Mouse (Mus musculus) left cerebral cortex, adult 11 months (tissue): ENCODE measurements around the gene Gm17542.
"Not testable (repeated sequence)": the region's sequence is repeated elsewhere in the genome, so short reads cannot be mapped to it uniquely, and the experiment has no call there.

Experiments used
- DNase-seq: peaks from one replicate; pipeline ENCODE4 v3.0.0; 2022; ENCODE audit warnings: low spot score

The Gm17542 gene

GRCm38 (mm10) chr10:58718110-58718509, at the start of gene Gm17542:
Gene Gm17542 (minus strand): TSS chr10:58718210.
- DNase-seq = not testable (repeated sequence)

- DNase-seq = no peak
Observed at GRCm38 (mm10) chr10:58739779-58740178, 21.8 kb upstream of the Gm17542 start.

- DNase-seq = no peak
Observed at GRCm38 (mm10) chr10:58738152-58738551, 20.1 kb upstream of the Gm17542 start.

- no peak for DNase-seq
Observed at GRCm38 (mm10) chr10:58714789-58715148, 3.2 kb downstream of the Gm17542 start.

GRCm38 (mm10) chr10:58713855-58714788, 3.9 kb downstream of the Gm17542 start:
- no peak for DNase-seq

- no peak for DNase-seq
Observed at GRCm38 (mm10) chr10:58713225-58713624, 4.8 kb downstream of the Gm17542 start.

- DNase-seq = no peak
Observed at GRCm38 (mm10) chr10:58709021-58709420, 9.0 kb downstream of the Gm17542 start.

- no peak for DNase-seq
Observed at GRCm38 (mm10) chr10:58700578-58700977, 17.4 kb downstream of the Gm17542 start.

- DNase-seq = no peak
Observed at GRCm38 (mm10) chr10:58700160-58700559, 17.9 kb downstream of the Gm17542 start.

- no peak for DNase-seq
Observed at GRCm38 (mm10) chr10:58698955-58699354, 19.1 kb downstream of the Gm17542 start.

GRCm38 (mm10) chr10:58691051-58691450, 27.0 kb downstream of the Gm17542 start:
- no peak for DNase-seq

- DNase-seq = no peak
Observed at GRCm38 (mm10) chr10:58679298-58679697, 38.7 kb downstream of the Gm17542 start.

GRCm38 (mm10) chr10:58675533-58675932, 42.5 kb downstream of the Gm17542 start, which contains the start of gene Edar:
Gene Edar (minus strand): TSS chr10:58675654.
- peak; percentile 23 for DNase-seq

- peak; percentile 64 for DNase-seq
Observed at GRCm38 (mm10) chr10:58673278-58674061, 44.5 kb downstream of the Gm17542 start.

- DNase-seq = no peak
Observed at GRCm38 (mm10) chr10:58672557-58673277, 45.3 kb downstream of the Gm17542 start.

GRCm38 (mm10) chr10:58663868-58664267, 54.1 kb downstream of the Gm17542 start:
- DNase-seq = no peak
